Mouse (Mus musculus) liver, postnatal 0 days (tissue): ENCODE results near the gene Slc35a2. TPM values are rescaled to one million over a fixed set of nuclear protein-coding genes. Genes with fewer than 3 reads are reported as not detected.
"Not testable (repeated sequence)": the region's sequence is repeated elsewhere in the genome, so short reads cannot be mapped to it uniquely, and the experiment has no call there.

Source experiments
- ATAC-seq: fragments of 200-750 bp; cut with Nextera tagmentation; 2 replicates; pipeline ENCODE4 v1.8.0; 2017; ENCODE audit warnings: mild to moderate bottlenecking, moderate library complexity
- DNase-seq: peaks from one replicate; pipeline ENCODE4 v3.0.0-alpha.2; 2016
- H3K27ac ChIP-seq: fragments of 300-500 bp; sonication (generic); 2 replicates; pipeline ENCODE4 v1.5.1; 2014; ENCODE audit warnings: antibody characterized with exemption, moderate library complexity, mild to moderate bottlenecking, low read depth
- H3K27me3 ChIP-seq: fragments of 300-500 bp; sonication (generic); 2 replicates; pipeline ENCODE4 v1.6.1; 2014; ENCODE audit warnings: low read length, control low read depth, mixed read lengths; ENCODE audit not compliant: insufficient read depth
- H3K36me3 ChIP-seq: fragments of 300-500 bp; sonication (generic); replicated peaks from 2 replicates; pipeline ENCODE4 v1.6.1; 2014; ENCODE audit warnings: mild to moderate bottlenecking, control low read depth, low read length, moderate library complexity, mixed read lengths; ENCODE audit not compliant: insufficient read depth
- H3K4me1 ChIP-seq: fragments of 300-500 bp; sonication (generic); 2 replicates; pipeline ENCODE4 v1.6.1; 2014; ENCODE audit warnings: antibody characterized with exemption, mild to moderate bottlenecking, control low read depth; ENCODE audit not compliant: insufficient read depth
- H3K4me2 ChIP-seq: fragments of 300-500 bp; sonication (generic); 2 replicates; pipeline ENCODE4 v1.6.1; 2014; ENCODE audit warnings: low read depth, mild to moderate bottlenecking, low read length, moderate library complexity, mixed read lengths
- H3K4me3 ChIP-seq: fragments of 300-500 bp; sonication (generic); 2 replicates; pipeline ENCODE4 v1.5.1; 2014; ENCODE audit warnings: low read depth, low read length
- H3K9ac ChIP-seq: fragments of 300-500 bp; sonication (generic); replicated peaks from 2 replicates; pipeline ENCODE4 v1.6.1; 2014; ENCODE audit warnings: mild to moderate bottlenecking, moderate library complexity
- H3K9me3 ChIP-seq: fragments of 300-500 bp; sonication (generic); 2 replicates; pipeline ENCODE4 v1.6.1; 2016; ENCODE audit warnings: mild to moderate bottlenecking, control low read depth, low read length, mixed read lengths
- CTCF ChIP-seq: sonication (generic); IDR thresholded peaks from 2 replicates; pipeline ENCODE4 v1.5.1; 2016; ENCODE audit warnings: antibody characterized with exemption, low read depth
- EP300 ChIP-seq: IDR thresholded peaks from 2 replicates; pipeline ENCODE4 v1.6.1; 2016; ENCODE audit warnings: antibody characterized with exemption, low read depth, mild to moderate bottlenecking
- WGBS: fragments of 180-500 bp; shearing (Covaris S2); extraction: QIAGEN DNeasy Blood & Tissue Kit; methylation state at CpG from one replicate; pipeline ENCODE4 v1.1.7; 2014; ENCODE audit not compliant: insufficient replicate concordance; 5-methylcytosine and 5-hydroxymethylcytosine counted together
- polyA plus RNA-seq: library from polyadenylated mRNA; unstranded; fragments of >200 nt; fragmentation: Nextera tagmentation; extraction: Ambion mirVana; gene quantifications from 2 replicates; pipeline ENCODE4 v1.2.1, GENCODE M21; 2015

The Slc35a2 gene
- polyA plus RNA-seq, 1 experiment from 2014 or later = 9.0 TPM

GRCm38 (mm10) chrX:7898880-7899874 lies 15.3 kb downstream of the Slc35a2 start, which contains the start of the genes Pqbp1 and Timm17b:
Gene Pqbp1 (minus strand): TSS chrX:7899269.
Gene Timm17b (plus strand): TSS chrX:7899357.
- H3K9ac ChIP-seq = peak within 1 kb of the TSS; percentile 66
- H3K4me3 ChIP-seq = peak within 1 kb of the TSS; percentile 69
- H3K9me3 ChIP-seq = no peaks in the 10 kb centered on the region
- ATAC-seq (peak; percentile 97), DNase-seq (peak; percentile 88)
- TF ChIP-seq EP300 (peak; percentile 55; the same call in 1 of the 2 replicates), CTCF (no peak)
- peak within 1 kb of the TSS; percentile 87 for H3K27ac ChIP-seq
- H3K4me2 ChIP-seq = peak within 1 kb of the TSS; percentile 74
- 13% methylated on average over 62 of the region's 62 CpGs for WGBS
- peaks cover 3% of the 10 kb centered on the region for H3K4me1 ChIP-seq
- no peaks in the 10 kb centered on the region; the same call in 1 of the 2 replicates for H3K36me3 ChIP-seq
- no peaks in the 10 kb centered on the region for H3K27me3 ChIP-seq

- Histone ChIP-seq H3K9ac (no peak overlapping the region), H3K36me3 (0 out of 2 replicates have a peak, but pooled peaks cover 3% of the 10 kb centered on the region), H3K4me3 (no peak overlapping the region), H3K27me3 (no peaks in the 10 kb centered on the region), H3K4me1 (no peaks in the 10 kb centered on the region; the same call in 1 of the 2 replicates), H3K27ac (no peak overlapping the region), H3K4me2 (no peak overlapping the region), H3K9me3 (no peaks in the 10 kb centered on the region)
- ATAC-seq = no peak
- TF ChIP-seq CTCF (no peak), EP300 (no peak)
- WGBS = 86% methylated on average over 5 of the region's 5 CpGs
- no peak for DNase-seq
Observed at GRCm38 (mm10) chrX:7904441-7904840, 20.6 kb downstream of the Slc35a2 start.

- Histone ChIP-seq H3K27ac (no peak within 1 kb of the TSS), H3K4me3 (no peak within 1 kb of the TSS), H3K27me3 (no peaks in the 10 kb centered on the region), H3K9ac (no peak within 1 kb of the TSS), H3K36me3 (0 out of 2 replicates have a peak, but pooled peaks cover 3% of the 10 kb centered on the region), H3K4me2 (no peak within 1 kb of the TSS), H3K9me3 (no peaks in the 10 kb centered on the region), H3K4me1 (no peaks in the 10 kb centered on the region)
- DNase-seq = no peak
- no peak for ATAC-seq
- WGBS = 84% methylated on average over 5 of the region's 5 CpGs
- TF ChIP-seq EP300 = no peak
Observed at GRCm38 (mm10) chrX:7907735-7908134, 23.9 kb downstream of the Slc35a2 start, which contains the start of gene Gm10491. Gene Gm10491 (minus strand): TSS chrX:7907835.

- 73% methylated on average over 4 of the region's 4 CpGs for WGBS
- not testable (repeated sequence) for ATAC-seq, H3K9me3 ChIP-seq, H3K4me1 ChIP-seq, H3K27ac ChIP-seq, H3K27me3 ChIP-seq, DNase-seq, H3K36me3 ChIP-seq, H3K4me3 ChIP-seq, H3K9ac ChIP-seq, H3K4me2 ChIP-seq
Observed at GRCm38 (mm10) chrX:7909242-7909641, 25.4 kb downstream of the Slc35a2 start, which contains the start of gene Gm10490. Gene Gm10490 (plus strand): TSS chrX:7909542.

- Histone ChIP-seq H3K36me3 (0 out of 2 replicates have a peak, but pooled peaks cover 3% of the 10 kb centered on the region), H3K4me1 (no peaks in the 10 kb centered on the region), H3K4me3 (no peak overlapping the region), H3K27ac (no peak overlapping the region), H3K4me2 (no peak overlapping the region), H3K9ac (no peak overlapping the region), H3K27me3 (no peaks in the 10 kb centered on the region), H3K9me3 (no peaks in the 10 kb centered on the region)
- ATAC-seq = no peak
- DNase-seq = no peak
- 63% methylated on average over 6 of the region's 6 CpGs for WGBS
- TF ChIP-seq EP300 (no peak), CTCF (no peak; the same call in 1 of the 2 replicates)
Observed at GRCm38 (mm10) chrX:7910473-7910872, 26.6 kb downstream of the Slc35a2 start.

- H3K4me3 ChIP-seq, H3K36me3 ChIP-seq, H3K4me1 ChIP-seq, H3K4me2 ChIP-seq, DNase-seq, ATAC-seq, H3K9ac ChIP-seq, H3K9me3 ChIP-seq, H3K27ac ChIP-seq: not testable (repeated sequence)
- H3K27me3 ChIP-seq = peaks cover 12% of the 10 kb centered on the region
- WGBS = 6% methylated on average over 3 of the region's 3 CpGs
- peak; percentile 48 for TF ChIP-seq CTCF
Observed at GRCm38 (mm10) chrX:7915669-7916068, 31.8 kb downstream of the Slc35a2 start.
